ENCODE assay signal across 13 mouse cellular contexts in genomic region chr7:65366153-65366552, GRCm38 (mm10).
DNase-seq lines count a peak whose midpoint lies in the region; ATAC-seq and TF ChIP-seq lines count a peak whose summit lies in the region.
"Had no signal": no experiment of that assay in that cellular context is flagged by ENCODE, and none has a peak within 500 bp of the region (broad histone marks: within the 10 kb centered on the region; RNA-seq: fewer than 3 reads in every experiment).

No protein-coding gene starts in this region.

- H3K9ac ChIP-seq in heart, embryonic 12.5 days: no peak overlapping the region
- H3K9ac ChIP-seq in liver, adult 2 months (ENCODE audit: low read depth, low read length): no peak overlapping the region
- H3K9ac ChIP-seq in liver, embryonic 11.5 days (ENCODE audit: low read depth, low read length): no peak overlapping the region
- H3K9ac ChIP-seq: hindbrain, embryonic 15.5 days had no signal

- H3K36me3 ChIP-seq in heart, embryonic 12.5 days: no peaks in the 10 kb centered on the region
- no peaks in the 10 kb centered on the region for H3K36me3 ChIP-seq in liver, adult 2 months (ENCODE audit: control insufficient read depth, insufficient read depth, low read length)
- H3K36me3 ChIP-seq in liver, embryonic 11.5 days (ENCODE audit: control insufficient read depth, insufficient read depth, low read length): no peaks in the 10 kb centered on the region
- H3K36me3 ChIP-seq: hindbrain, embryonic 15.5 days had no signal

- H3K27ac ChIP-seq in heart, embryonic 12.5 days (ENCODE audit: poor library complexity, severe bottlenecking): no peak overlapping the region
- no peak overlapping the region for H3K27ac ChIP-seq in liver, adult 2 months (replicated peaks; ENCODE audit: insufficient read depth, low read depth, low read length)
- no peak overlapping the region for H3K27ac ChIP-seq in liver, embryonic 11.5 days (ENCODE audit: low read depth, low read length)
- no peak overlapping the region for H3K27ac ChIP-seq in brown adipose tissue, adult 24 weeks (replicated peaks; ENCODE audit: low read depth, low read length)
- H3K27ac ChIP-seq: hindbrain, embryonic 15.5 days had no signal

- H3K79me2 ChIP-seq in liver, adult 2 months (ENCODE audit: control insufficient read depth, insufficient read depth, low read length): peaks cover 36% of the 10 kb centered on the region

- H3K4me1 ChIP-seq in heart, embryonic 12.5 days (replicated peaks): peaks cover 45% of the 10 kb centered on the region
- H3K4me1 ChIP-seq in liver, adult 2 months (ENCODE audit: control insufficient read depth, insufficient read depth, low read length): peaks cover 16% of the 10 kb centered on the region
- peaks cover 10% of the 10 kb centered on the region; the same call in 1 of the 2 replicates for H3K4me1 ChIP-seq in liver, embryonic 11.5 days (replicated peaks; ENCODE audit: control insufficient read depth, insufficient read depth, low read length)
- H3K4me1 ChIP-seq in brown adipose tissue, adult 24 weeks (ENCODE audit: control insufficient read depth, insufficient read depth, insufficient read length, low read length): peaks cover 9% of the 10 kb centered on the region; the same call in 1 of the 2 replicates

- no peak overlapping the region for H3K4me2 ChIP-seq in heart, embryonic 12.5 days
- no peak overlapping the region for H3K4me2 ChIP-seq in liver, embryonic 11.5 days
- H3K4me2 ChIP-seq: hindbrain, embryonic 15.5 days had no signal

- TF ChIP-seq POLR2A in liver, adult 2 months (IDR thresholded peaks at IDR 0.05; ENCODE audit: extremely low read depth, insufficient read depth, low read length): no peak

- H3K4me3 ChIP-seq in heart, embryonic 12.5 days: no peak overlapping the region
- no peak overlapping the region for H3K4me3 ChIP-seq in liver, adult 2 months (ENCODE audit: insufficient read depth, low read depth, low read length)
- H3K4me3 ChIP-seq in liver, embryonic 11.5 days (ENCODE audit: low read depth, low read length): no peak overlapping the region
- peak overlapping the region; percentile 25 for H3K4me3 ChIP-seq in brown adipose tissue, adult 24 weeks (ENCODE audit: insufficient read depth, low read depth, low read length)
- H3K4me3 ChIP-seq: hindbrain, embryonic 15.5 days had no signal

- H3K9me3 ChIP-seq in heart, embryonic 12.5 days (replicated peaks): no peaks in the 10 kb centered on the region
- H3K9me3 ChIP-seq in liver, embryonic 11.5 days (ENCODE audit: control insufficient read depth, low read length): no peaks in the 10 kb centered on the region
- H3K9me3 ChIP-seq: hindbrain, embryonic 15.5 days had no signal

- no peak for TF ChIP-seq CTCF in liver, adult 2 months (IDR thresholded peaks at IDR 0.05; ENCODE audit: low read depth, low read length)

- no peak for ATAC-seq in heart, embryonic 12.5 days (ENCODE audit: insufficient number of reproducible peaks, low FRiP score)
- no peak for ATAC-seq in liver, embryonic 11.5 days (replicated peaks; ENCODE audit: low FRiP score)
- ATAC-seq: forebrain, embryonic 16.5 days had no signal

- 3% methylated on average over 1 of the region's 1 CpGs for WGBS in heart, embryonic 12.5 days
- 20% methylated on average over 1 of the region's 1 CpGs for WGBS in liver, adult 2 months
- WGBS in liver, embryonic 11.5 days: 12% methylated on average over 1 of the region's 1 CpGs

- H3K27me3 ChIP-seq in heart, embryonic 12.5 days (replicated peaks): no peaks in the 10 kb centered on the region
- no peaks in the 10 kb centered on the region for H3K27me3 ChIP-seq in liver, adult 2 months (ENCODE audit: control insufficient read depth, insufficient read depth, low read length)
- H3K27me3 ChIP-seq in liver, embryonic 11.5 days (replicated peaks; ENCODE audit: control insufficient read depth, insufficient read depth, low read length): peaks cover 16% of the 10 kb centered on the region
- H3K27me3 ChIP-seq: hindbrain, embryonic 15.5 days had no signal

- DNase-seq in heart, adult 18-20 months: peak; percentile 43 to 56
- peak; percentile 47 for DNase-seq in liver, adult 2 months (ENCODE audit: extremely low read depth, low read depth, low spot score)
- DNase-seq in liver, embryonic 11.5 days (ENCODE audit: low spot score): no peak
- peak; percentile 38 for DNase-seq in MN1 (ENCODE audit: low spot score)
- DNase-seq in B cell, adult 2 months: no peak
- DNase-seq: cerebellum, adult 9-10 months; gastrocnemius, postnatal 36 days; layer of hippocampus, postnatal 36 days; thymus, adult 2 months had no signal

Comparison
In these comparisons a context has a peak if more than half of its experiments do, and no peak if none do; other contexts are left out.
1. DNase-seq: peak in heart, adult 18-20 months (2 of 2), liver, adult 2 months (single experiment) and MN1 (single experiment); none in liver, embryonic 11.5 days (single experiment) and B cell, adult 2 months (0 of 2).